Mouse (Mus musculus): Measurements from ENCODE around the gene Hist3h2ba. TPM values are rescaled to one million over a fixed set of nuclear protein-coding genes. Genes with fewer than 3 reads are reported as not detected.

The Hist3h2ba gene
- polyA plus RNA-seq (2012; ENCODE audit: low replicate concordance), result 9.7 and 14.2 TPM in 2 replicates

GRCm38 (mm10) chr11:58948542-58949479 lies at the start of gene Hist3h2ba:
Hist3h2ba (plus strand) TSS chr11:58948920.

GRCm38 (mm10) chr11:58903511-58904409 lies 45.0 kb upstream of the Hist3h2ba start, which contains the start of gene Zfp39:
Zfp39 (minus strand) TSS chr11:58904225.

GRCm38 (mm10) chr11:58917745-58918366 lies 30.9 kb upstream of the Hist3h2ba start, which contains the start of gene Btnl10:
Btnl10 (plus strand) TSS chr11:58917908.

GRCm38 (mm10) chr11:58938322-58939087 lies 10.2 kb upstream of the Hist3h2ba start, which contains the start of gene Rnf187:
Rnf187 (minus strand) TSS chr11:58938916.

GRCm38 (mm10) chr11:58954420-58955142 lies 5.9 kb downstream of the Hist3h2ba start, which contains the start of the genes Hist3h2a and Trim17:
Hist3h2a (plus strand) TSS chr11:58954685.
Trim17 (plus strand) TSS chr11:58954685.

GRCm38 (mm10) chr11:58978027-58978705 lies 29.4 kb downstream of the Hist3h2ba start, which contains the start of gene Trim11:
Trim11 (plus strand) TSS chr11:58978093.

Other genes with a start within 250 kb of the Hist3h2ba start
- gene Olfr319, start 249.8 kb upstream of the Hist3h2ba start, polyA plus RNA-seq (2012; ENCODE audit: low replicate concordance), result not detected in 2 replicates
- gene Olfr318, start 224.9 kb upstream of the Hist3h2ba start, polyA plus RNA-seq (2012; ENCODE audit: low replicate concordance), result not detected in 2 replicates
- not detected in 2 replicates for gene Olfr317, start 209.7 kb upstream of the Hist3h2ba start, polyA plus RNA-seq (2012; ENCODE audit: low replicate concordance)
- gene Olfr316, start 196.2 kb upstream of the Hist3h2ba start, polyA plus RNA-seq (2012; ENCODE audit: low replicate concordance), result 0.12 TPM in 1 of 2 replicates, not detected in the other
- not detected in 2 replicates for gene Olfr315, start 175.7 kb upstream of the Hist3h2ba start, polyA plus RNA-seq (2012; ENCODE audit: low replicate concordance)
- not detected in 2 replicates for gene Olfr314, start 166.0 kb upstream of the Hist3h2ba start, polyA plus RNA-seq (2012; ENCODE audit: low replicate concordance)
- gene Fam183b, start 147.0 kb upstream of the Hist3h2ba start, polyA plus RNA-seq (2012; ENCODE audit: low replicate concordance), result not detected in 2 replicates
- gene Olfr313, start 133.9 kb upstream of the Hist3h2ba start, polyA plus RNA-seq (2012; ENCODE audit: low replicate concordance), result not detected in 2 replicates
- gene Olfr312, start 119.7 kb upstream of the Hist3h2ba start, polyA plus RNA-seq (2012; ENCODE audit: low replicate concordance), result not detected in 2 replicates
- gene Olfr311, start 109.7 kb upstream of the Hist3h2ba start, polyA plus RNA-seq (2012; ENCODE audit: low replicate concordance), result not detected in 2 replicates
- 0.66 and 2.4 TPM in 2 replicates for gene Gm12258, start 101.8 kb upstream of the Hist3h2ba start, polyA plus RNA-seq (2012; ENCODE audit: low replicate concordance)
- gene 2810021J22Rik, start 81.7 kb upstream of the Hist3h2ba start, polyA plus RNA-seq (2012; ENCODE audit: low replicate concordance), result 0.34 and 0.92 TPM in 2 replicates
- gene Zfp39, start 44.7 kb upstream of the Hist3h2ba start, polyA plus RNA-seq (2012; ENCODE audit: low replicate concordance), result 0.98 and 1.1 TPM in 2 replicates
- 0.17 and 21.0 TPM in 2 replicates for gene Btnl10, start 31.0 kb upstream of the Hist3h2ba start, polyA plus RNA-seq (2012; ENCODE audit: low replicate concordance)
- 234 and 380 TPM in 2 replicates for gene Rnf187, start 10.0 kb upstream of the Hist3h2ba start, polyA plus RNA-seq (2012; ENCODE audit: low replicate concordance)
- gene Hist3h2a, start 5.8 kb downstream of the Hist3h2ba start, polyA plus RNA-seq (2012; ENCODE audit: low replicate concordance), result 23.0 TPM in 1 of 2 replicates, not detected in the other
- 0.25 and 8.9 TPM in 2 replicates for gene Trim17, start 5.8 kb downstream of the Hist3h2ba start, polyA plus RNA-seq (2012; ENCODE audit: low replicate concordance)
- gene Trim11, start 29.2 kb downstream of the Hist3h2ba start, polyA plus RNA-seq (2012; ENCODE audit: low replicate concordance), result 82.2 and 147 TPM in 2 replicates
- gene Obscn, start 187.5 kb downstream of the Hist3h2ba start, polyA plus RNA-seq (2012; ENCODE audit: low replicate concordance), result 0.40 and 1.8 TPM in 2 replicates
- 4.8 and 7.4 TPM in 2 replicates for gene Iba57, start 214.8 kb downstream of the Hist3h2ba start, polyA plus RNA-seq (2012; ENCODE audit: low replicate concordance)
- gene Gjc2, start 234.3 kb downstream of the Hist3h2ba start, polyA plus RNA-seq (2012; ENCODE audit: low replicate concordance), result 0.08 and 0.10 TPM in 2 replicates
- gene Guk1, start 243.3 kb downstream of the Hist3h2ba start, polyA plus RNA-seq (2012; ENCODE audit: low replicate concordance), result 25.8 and 30.4 TPM in 2 replicates